Mouse (Mus musculus): ENCODE data around the gene Emid1.

Emid1 gene

GRCm38 (mm10) chr11:5151680-5152337 lies at the start of gene Emid1:
Emid1 (minus strand) TSS chr11:5152257.
- DNase-seq (ENCODE audit: low spot score), result no peak

DNA sequence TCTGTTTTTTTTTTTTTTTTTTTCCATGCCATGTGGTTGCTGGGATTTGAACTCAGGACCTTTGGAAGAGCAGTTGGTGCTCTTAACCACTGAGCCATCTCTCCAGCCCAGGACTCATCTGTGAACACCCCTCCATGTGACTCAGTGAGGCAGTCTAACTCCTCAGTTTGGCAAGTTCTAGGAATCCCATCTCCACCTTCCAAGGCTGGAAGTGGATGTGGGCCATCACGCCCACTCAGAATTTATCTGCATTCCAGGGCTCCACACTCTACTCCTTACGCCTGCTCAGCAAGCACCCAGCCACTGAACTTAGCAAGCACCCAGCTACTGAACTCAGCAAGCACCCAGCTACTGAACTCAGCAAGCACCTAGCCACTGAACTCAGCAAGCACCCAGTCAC lies 47.8 kb upstream of the Emid1 start:
- DNase-seq (ENCODE audit: low spot score), result no peak

DNA sequence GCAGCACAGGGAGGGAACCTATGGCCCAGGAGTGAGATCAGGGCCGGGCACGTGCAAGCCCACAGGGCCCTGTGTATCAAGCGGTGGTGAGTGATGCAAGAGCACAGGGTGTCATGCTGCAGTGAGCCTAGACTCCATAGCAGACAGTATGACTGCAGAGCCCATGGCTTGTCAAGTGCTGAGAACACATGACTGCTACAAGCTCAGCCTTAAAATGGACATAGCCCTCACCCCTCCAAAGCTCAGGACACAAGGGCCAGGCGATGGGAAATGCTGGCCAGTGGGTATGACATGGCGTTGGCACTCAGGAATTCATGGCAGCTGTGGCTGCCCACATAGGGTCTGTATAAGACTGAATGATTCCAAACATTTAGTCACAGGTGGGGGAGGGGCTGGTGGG lies 45.0 kb upstream of the Emid1 start:
- no peak for DNase-seq (ENCODE audit: low spot score)

DNA sequence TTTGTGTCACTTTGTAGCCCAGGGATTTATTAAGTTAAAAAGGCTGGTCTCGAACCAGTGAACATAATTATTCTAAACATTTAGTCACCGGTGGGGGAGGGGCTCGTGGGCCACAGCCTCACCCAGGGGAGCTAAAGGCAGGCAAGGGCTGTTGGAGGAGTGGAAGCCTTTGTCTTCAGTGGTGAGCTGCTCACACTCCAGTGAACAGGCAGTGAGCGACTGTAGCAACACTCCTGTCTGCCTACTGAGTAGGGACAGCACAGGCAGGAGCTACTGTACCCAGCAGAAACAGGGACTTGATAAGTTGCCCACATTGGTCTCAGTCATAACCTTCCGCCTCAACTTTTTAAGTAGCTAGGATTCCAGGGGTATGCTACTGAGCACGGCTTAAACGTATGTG lies 44.5 kb upstream of the Emid1 start:
- DNase-seq (ENCODE audit: low spot score), result no peak

DNA sequence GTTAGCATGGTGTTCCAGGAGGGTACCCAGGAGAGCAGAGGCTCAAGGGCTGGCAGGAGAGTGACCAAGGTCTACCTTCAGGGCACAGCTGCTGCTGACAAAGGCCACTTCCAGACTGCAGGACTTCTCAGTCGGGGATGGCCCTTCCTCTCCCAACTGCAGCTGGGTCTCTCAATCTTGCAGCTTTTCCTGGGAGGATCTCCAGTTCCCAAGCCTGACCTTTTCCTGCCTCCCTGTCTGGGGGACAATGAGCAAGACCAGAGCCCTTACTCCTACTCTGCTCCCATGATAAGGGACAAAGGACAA lies 41.5 kb upstream of the Emid1 start:
- no peak for DNase-seq (ENCODE audit: low spot score)

DNA sequence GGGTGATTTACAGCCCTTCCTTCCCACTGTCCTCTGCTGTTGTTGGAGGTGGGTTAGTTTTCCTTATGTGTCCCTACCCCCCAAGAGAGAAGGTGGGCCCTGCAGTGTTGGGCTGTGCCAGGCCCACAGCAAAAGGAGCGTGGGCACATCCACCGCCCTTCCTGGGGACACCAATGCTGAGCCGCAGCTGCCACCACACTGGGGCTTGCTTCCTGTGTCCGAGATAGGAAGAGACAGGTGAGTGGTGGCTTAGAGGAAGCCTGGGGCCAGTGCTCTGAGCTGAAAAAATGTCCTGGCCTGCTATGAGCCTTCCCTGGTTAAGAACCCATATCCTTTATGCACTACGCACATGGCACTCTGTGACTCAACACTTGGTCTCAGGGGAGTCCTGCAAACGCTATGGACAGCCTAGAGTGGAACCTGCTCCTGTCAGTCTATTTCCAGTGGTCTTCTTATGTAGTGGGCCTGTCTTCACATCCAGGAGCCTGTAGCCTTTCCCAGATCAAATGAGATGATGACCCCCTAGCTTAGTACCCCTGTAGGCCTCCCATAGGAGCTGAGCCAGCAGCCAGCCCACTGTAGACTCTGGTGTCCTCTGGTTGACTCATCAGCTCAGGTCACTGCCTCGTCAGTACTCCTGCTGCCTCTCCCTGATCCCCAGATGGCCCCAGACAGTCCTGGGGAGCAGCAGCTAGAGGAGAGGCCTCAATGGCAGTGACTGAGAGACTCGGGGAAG lies 41.0 kb upstream of the Emid1 start:
- DNase-seq (ENCODE audit: low spot score), result no peak

- DNase-seq (ENCODE audit: low spot score), result no peak
These were observed 40.0 kb upstream of the Emid1 start for GRCm38 (mm10) chr11:5192084-5192516.

- no peak for DNase-seq (ENCODE audit: low spot score)
These were observed 37.3 kb upstream of the Emid1 start for GRCm38 (mm10) chr11:5189239-5189933.

- DNase-seq (ENCODE audit: low spot score), result no peak
These were observed 36.1 kb upstream of the Emid1 start for GRCm38 (mm10) chr11:5188170-5188569.

GRCm38 (mm10) chr11:5184832-5185231 lies 32.8 kb upstream of the Emid1 start:
- no peak for DNase-seq (ENCODE audit: low spot score)

DNA sequence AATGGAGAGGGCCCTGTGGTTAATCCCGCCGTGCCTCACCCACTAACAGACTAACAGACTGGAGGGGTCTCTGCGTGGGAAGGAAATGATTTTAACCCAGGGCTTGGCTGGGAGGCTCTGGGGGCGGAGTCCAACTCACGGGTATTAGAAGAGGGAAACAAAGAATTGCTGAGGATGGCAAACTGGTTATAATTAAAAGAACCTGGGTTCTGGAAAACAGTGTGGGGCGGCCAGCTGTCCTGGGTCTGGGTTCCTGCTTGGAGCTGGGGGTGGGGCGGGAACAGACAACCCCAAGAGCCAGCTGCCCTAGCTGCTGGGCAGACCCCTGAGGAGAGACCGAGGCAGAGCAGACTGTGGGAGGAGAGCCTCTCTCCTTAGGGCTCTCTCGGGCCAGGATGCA lies 32.2 kb upstream of the Emid1 start:
- no peak for DNase-seq (ENCODE audit: low spot score)

DNA sequence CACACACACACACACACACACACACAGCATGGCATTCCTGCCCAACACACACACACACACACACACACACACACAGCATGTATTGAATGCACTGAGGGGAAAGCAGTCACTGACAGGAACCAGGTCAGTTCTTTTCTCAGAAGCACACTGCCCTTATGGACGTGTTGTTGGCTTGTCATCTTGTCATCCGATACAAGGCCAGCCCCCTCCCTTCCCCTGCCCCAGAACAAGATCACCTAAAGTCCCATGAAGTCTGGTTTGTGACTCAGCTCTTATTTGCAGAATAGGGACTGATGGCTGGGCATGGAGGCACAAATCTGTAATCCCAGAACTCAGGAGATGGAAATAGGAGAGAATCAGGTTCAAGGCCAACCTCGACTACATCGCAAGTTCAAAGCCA lies 30.8 kb upstream of the Emid1 start:
- no peak for DNase-seq (ENCODE audit: low spot score)

DNA sequence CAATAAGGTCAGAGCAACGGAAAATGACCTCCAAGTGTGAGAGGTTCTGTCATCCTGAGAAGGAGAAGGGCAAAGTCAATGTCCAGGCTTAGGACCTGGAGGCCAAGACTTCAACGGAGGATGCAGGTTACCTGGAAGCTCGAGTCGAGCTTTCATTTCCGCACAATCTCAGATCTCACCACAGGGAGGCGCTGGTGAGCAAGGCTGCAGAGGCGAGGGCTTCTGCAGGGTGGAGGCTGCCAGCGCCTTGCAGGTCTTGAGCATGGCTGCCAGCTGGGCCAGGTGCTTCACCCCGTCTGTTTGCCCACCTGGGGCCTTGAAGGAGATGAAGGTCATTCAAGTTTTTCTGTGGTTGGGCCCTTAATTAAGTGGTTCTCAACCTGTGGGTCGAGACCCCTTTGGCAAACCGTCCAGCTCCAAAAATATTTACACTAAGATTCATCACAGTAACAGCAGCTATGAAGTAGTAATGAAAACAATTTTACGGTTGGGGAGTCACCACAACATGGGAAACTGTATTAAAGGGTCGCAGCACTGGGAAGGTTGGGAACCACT lies 29.9 kb upstream of the Emid1 start:
- peak; percentile 81 for DNase-seq (ENCODE audit: low spot score)

DNA sequence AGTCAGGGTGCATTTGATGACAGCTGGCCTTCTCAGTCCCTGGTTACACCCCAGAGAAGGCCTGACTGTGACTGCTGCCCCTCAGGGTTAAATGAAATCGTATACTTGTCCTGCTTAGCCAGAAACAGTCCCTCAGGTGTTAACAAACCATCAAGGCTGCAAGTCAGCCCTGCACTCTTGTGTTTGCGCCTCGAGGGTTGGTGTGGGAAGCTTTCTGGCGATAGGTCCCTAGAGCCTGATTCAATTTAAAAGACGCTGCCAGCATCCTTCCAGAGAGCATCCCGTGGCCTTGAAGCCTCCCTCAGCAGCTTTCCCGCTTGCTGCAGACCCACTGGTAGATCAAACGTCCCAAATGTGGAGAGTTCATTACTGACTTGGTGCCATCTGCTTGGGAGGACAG lies 27.3 kb upstream of the Emid1 start:
- no peak for DNase-seq (ENCODE audit: low spot score)

DNA sequence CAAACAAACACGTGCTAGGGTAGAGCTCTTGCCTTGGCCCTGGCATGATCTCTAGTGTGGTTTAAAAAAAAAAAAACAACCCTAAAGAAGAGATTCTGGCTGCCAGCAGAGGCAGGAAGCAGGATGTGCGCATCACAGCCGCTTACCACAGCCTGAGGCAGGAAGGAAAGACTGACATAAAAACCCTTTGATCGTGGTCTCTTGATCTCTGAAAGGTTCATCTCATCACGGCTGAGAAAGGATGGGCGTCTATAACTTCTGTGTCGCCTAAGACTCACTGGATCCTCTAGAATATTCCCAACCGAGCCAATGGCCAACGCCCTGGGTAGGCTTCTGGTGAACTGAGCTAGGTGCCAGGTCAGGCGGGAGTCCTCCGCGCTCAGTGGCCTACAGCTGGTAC lies 25.1 kb upstream of the Emid1 start:
- no peak for DNase-seq (ENCODE audit: low spot score)

DNA sequence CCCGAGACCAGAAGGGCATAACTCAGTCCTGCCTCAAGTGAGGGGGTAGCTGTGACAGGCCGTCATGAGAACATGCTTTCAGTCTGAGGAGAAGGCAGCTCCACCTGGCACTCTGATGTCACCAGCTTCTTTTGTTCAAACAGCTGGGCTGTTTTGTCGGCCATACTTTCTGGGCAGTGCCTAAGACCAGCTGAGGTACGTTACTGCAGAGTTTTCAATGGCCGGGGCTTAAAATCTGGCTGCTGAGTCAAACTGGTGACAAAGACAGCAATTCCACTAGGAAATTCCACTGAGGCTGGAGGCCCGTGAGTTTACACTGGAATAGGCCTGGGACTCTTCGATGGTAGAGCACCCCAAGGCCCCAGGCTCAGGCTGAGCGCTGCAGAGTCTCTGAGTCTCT lies 24.6 kb upstream of the Emid1 start:
- DNase-seq (ENCODE audit: low spot score), result no peak

DNA sequence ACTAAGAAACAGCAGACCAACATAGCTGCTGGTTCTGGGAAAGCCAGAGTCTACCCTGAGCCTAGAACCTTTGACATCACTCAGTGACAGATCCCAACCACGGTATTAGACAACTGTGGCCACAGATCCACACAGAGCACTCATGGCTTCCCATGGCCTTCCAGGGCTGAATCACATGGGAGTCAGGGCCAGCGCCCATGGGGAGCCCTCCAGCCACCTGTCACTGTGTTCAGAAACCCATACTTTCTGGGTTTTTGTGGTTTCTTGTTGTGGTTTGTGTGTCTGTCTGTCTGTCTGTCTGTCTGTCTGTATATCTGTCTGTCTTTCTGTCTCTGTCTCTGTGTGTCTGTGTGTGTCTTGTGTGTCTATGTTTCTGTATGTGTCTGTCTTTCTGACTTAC lies 23.8 kb upstream of the Emid1 start:
- DNase-seq (ENCODE audit: low spot score), result no peak

DNA sequence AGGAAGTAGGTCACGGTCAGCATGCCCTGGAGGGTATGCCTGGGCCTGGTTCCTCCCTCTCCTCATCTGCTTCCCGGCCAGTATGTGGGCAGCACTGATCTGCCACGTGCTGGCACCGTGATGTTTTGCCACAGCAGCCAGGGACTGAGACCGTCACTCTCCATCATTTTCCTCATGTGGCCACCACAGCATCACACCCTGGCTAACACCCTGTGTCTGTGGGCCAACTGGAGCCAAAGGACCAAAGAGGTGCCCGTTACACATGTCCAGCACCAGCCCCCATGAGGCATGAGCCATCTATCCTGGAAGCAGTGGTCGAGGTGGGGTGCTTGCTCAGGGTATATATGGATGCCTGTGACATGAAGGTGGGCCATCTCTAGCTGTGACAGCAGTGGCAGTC lies 23.1 kb upstream of the Emid1 start:
- no peak for DNase-seq (ENCODE audit: low spot score)

GRCm38 (mm10) chr11:5172861-5173260 lies 20.8 kb upstream of the Emid1 start:
- no peak for DNase-seq (ENCODE audit: low spot score)

DNA sequence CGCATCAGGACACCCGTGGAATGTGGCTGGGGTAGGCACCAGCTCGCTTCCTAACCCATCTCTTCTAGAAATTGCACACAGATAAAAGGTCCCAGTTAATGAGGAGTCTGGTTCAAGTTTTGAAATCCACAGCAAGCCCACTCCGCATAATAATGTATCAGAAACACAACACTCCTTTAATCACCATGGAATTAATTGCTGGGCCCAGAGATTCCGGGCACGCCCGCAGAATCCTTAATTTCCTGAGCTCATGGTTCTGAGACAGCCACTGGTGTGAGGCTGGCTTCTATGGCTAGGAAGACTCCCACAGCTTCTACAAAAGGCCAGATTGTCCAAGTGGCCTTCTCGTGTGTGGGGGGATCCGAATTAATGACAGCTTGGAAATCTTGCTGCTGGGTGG lies 15.3 kb upstream of the Emid1 start:
- no peak for DNase-seq (ENCODE audit: low spot score)

- no peak for DNase-seq (ENCODE audit: low spot score)
These were observed 13.4 kb upstream of the Emid1 start for GRCm38 (mm10) chr11:5165471-5165916.

GRCm38 (mm10) chr11:5164310-5164709 lies 12.3 kb upstream of the Emid1 start:
- no peak for DNase-seq (ENCODE audit: low spot score)

DNA sequence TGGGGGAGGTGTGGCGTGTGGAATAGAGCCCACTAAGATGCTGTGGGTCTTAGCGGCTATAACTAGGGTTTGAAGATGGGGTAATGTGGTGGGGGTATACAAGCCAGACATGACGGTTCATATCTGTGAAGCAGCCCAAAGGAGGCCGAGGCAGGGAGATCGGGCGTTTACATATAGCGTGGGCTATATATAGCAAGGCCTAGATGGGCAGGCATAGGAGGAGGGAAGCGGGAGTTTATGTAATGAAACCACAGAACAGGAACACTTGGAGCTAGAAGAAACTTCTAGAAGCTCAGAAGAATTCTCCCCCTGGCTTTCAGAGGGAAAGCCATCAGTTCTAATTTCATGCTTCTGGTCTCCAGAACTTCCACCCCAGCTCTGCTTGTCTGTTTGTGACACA lies 11.4 kb upstream of the Emid1 start:
- DNase-seq (ENCODE audit: low spot score), result no peak

All from ovary, postnatal 10 days (tissue).